Mouse (Mus musculus): ENCODE measurements around the gene Esrrg.

DNA sequence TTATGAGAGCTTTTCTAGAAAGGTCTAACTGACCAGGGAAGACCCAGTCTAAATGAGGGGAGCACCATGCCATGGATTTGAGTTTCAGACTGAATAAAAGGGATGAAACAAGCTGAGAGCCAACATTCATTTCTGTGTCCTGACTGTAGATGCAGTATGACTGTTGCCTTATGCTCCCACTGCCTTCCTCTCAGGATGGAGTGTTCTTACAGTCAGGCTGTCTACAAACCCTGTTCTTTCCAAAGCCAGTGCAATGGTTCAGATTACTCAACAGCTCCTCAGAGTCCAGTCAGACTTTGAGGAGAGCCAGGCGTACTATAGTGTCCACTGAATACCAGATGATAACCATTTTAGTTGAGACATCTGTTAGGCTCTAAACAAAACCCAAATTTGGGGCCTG, 116.8 kb downstream of the Esrrg start:
- TF ChIP-seq CTCF (IDR thresholded peaks at IDR 0.05; ENCODE audit: borderline replicate concordance, control insufficient read depth, extremely low read depth, insufficient read depth, low read length, poor library complexity) (no peak), POLR2A (IDR thresholded peaks at IDR 0.05; ENCODE audit: control insufficient read depth, extremely low read depth, insufficient read depth, low read length, poor library complexity) (no peak)
